Mouse (Mus musculus) CH12.LX (cell line): ENCODE results near the gene Pkhd1.

Experiments
- CHD1 ChIP-seq: IDR thresholded peaks from 2 replicates; pipeline ENCODE4 v1.6.1; 2012; ENCODE audit warnings: low read depth, low read length, improper control_type of control experiment, inconsistent platforms
- ELF1 ChIP-seq: IDR thresholded peaks from 2 replicates; pipeline ENCODE4 v1.6.1; 2014; ENCODE audit warnings: low read depth, mild to moderate bottlenecking, inconsistent platforms, low read length, improper control_type of control experiment
- NELFE ChIP-seq: IDR thresholded peaks from 2 replicates; pipeline ENCODE4 v1.6.1; 2011; ENCODE audit warnings: low read depth, low read length, improper control_type of control experiment
- RAD21 ChIP-seq: IDR thresholded peaks from 2 replicates; pipeline ENCODE4 v1.6.1; 2011; ENCODE audit warnings: low read depth, mild to moderate bottlenecking, low read length, improper control_type of control experiment, moderate library complexity
- RCOR1 ChIP-seq: conservative IDR thresholded peaks from 2 replicates; pipeline ENCODE4 v1.6.1; 2012; ENCODE audit warnings: low read depth, mild to moderate bottlenecking, inconsistent platforms, low read length, improper control_type of control experiment
- ZKSCAN1 ChIP-seq: IDR thresholded peaks from 2 replicates; pipeline ENCODE4 v1.6.1; 2012; ENCODE audit warnings: low read depth, inconsistent platforms, low read length, improper control_type of control experiment, borderline replicate concordance

DNA sequence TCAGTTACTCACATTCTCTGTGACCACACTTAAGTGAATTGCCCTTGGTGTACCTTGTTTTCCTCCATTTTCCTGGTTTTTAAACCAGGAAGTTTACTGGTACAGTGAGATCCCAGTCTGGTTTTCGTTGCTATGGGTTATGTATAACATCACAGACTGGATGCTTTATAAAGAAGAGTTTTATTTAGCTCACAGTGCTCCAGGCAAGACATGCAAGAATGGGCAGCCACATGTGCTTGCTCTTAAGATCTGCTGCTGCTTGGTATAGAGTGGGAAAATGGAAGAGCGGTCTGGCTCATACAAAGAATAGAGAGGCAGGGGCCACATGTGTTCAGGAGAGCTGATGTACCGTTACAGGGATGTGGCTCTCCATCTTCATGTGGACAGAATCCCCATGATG lies 481.7 kb downstream of the Pkhd1 start:
- TF ChIP-seq CHD1 (no peak), NELFE (no peak), ZKSCAN1 (no peak), ELF1 (no peak), RCOR1 (no peak), RAD21 (no peak)
